Mouse (Mus musculus): Measurements from ENCODE around the gene Apob.

The Apob gene

GRCm38 (mm10) chr12:8038081-8038730 lies 60.8 kb downstream of the Apob start:
- in situ Hi-C loops (cut with MboI): no loop called here

GRCm38 (mm10) chr12:8042626-8043394 lies 65.4 kb downstream of the Apob start:
- in situ Hi-C loops (cut with MboI): no loop called here

GRCm38 (mm10) chr12:8047046-8047445 lies 69.6 kb downstream of the Apob start:
- in situ Hi-C loops (cut with MboI): no loop called here

- in situ Hi-C loops (cut with MboI): no loop called here
These were observed 70.4 kb downstream of the Apob start for GRCm38 (mm10) chr12:8047789-8048309.

GRCm38 (mm10) chr12:8056001-8056640 lies 78.7 kb downstream of the Apob start:
- in situ Hi-C loops (cut with MboI): loop anchor here (25.0 kb wide), 1 partner anchor 231 kb away; no protein-coding TSS in a partner anchor

- in situ Hi-C loops (cut with MboI): loop anchor here (25.0 kb wide), 1 partner anchor 228 kb away; no protein-coding TSS in a partner anchor
These were observed 82.1 kb downstream of the Apob start for GRCm38 (mm10) chr12:8059576-8059975.

- in situ Hi-C loops (cut with MboI): loop anchor here (25.0 kb wide), 1 partner anchor 224 kb away; no protein-coding TSS in a partner anchor
These were observed 86.1 kb downstream of the Apob start for GRCm38 (mm10) chr12:8063363-8064065.
